Mouse (Mus musculus) liver, embryonic 14.5 days (tissue): Measurements from ENCODE around the gene Olfr5.

ENCODE experiments used
- CTCF ChIP-seq: IDR thresholded peaks from 2 replicates; pipeline ENCODE4 v1.5.1; 2016; ENCODE audit warnings: antibody characterized with exemption, low read depth, control low read depth
- EP300 ChIP-seq: IDR thresholded peaks from 2 replicates; pipeline ENCODE4 v1.6.1; 2016; ENCODE audit warnings: antibody characterized with exemption, low read depth

- TF ChIP-seq CTCF (no peak), EP300 (no peak)
Measured at GRCm38 (mm10) chr7:6438388-6438787, 48.4 kb downstream of the Olfr5 start, which contains the start of gene Olfr1344.
